Mouse (Mus musculus) CH12.LX (cell line): ENCODE data around the gene Lrrc8b.

Experiments
- CTCF ChIP-seq, 2 experiments: IDR thresholded peaks in 1 of 2; conservative IDR thresholded peaks in 1 of 2; 2 replicates each; pipeline ENCODE4 v1.5.1; 2011 to 2012; ENCODE audit warnings: low read depth in 2 of 2, low read length in 2 of 2, improper control_type of control experiment in 1 of 2, inconsistent platforms in 1 of 2, mild to moderate bottlenecking in 1 of 2, moderate library complexity in 1 of 2
- EP300 ChIP-seq: IDR thresholded peaks from 2 replicates; pipeline ENCODE4 v1.6.1; 2011; ENCODE audit warnings: low read length, improper control_type of control experiment
- HCFC1 ChIP-seq: IDR thresholded peaks from 2 replicates; pipeline ENCODE4 v1.6.1; 2012; ENCODE audit warnings: low read depth, mild to moderate bottlenecking, inconsistent platforms, low read length, improper control_type of control experiment
- TBP ChIP-seq: conservative IDR thresholded peaks from 2 replicates; pipeline ENCODE4 v1.6.1; 2011; ENCODE audit warnings: low read depth, low read length, improper control_type of control experiment
- USF1 ChIP-seq: IDR thresholded peaks from 2 replicates; pipeline ENCODE4 v1.6.1; 2014; ENCODE audit warnings: low read depth, mild to moderate bottlenecking, inconsistent platforms, low read length, improper control_type of control experiment
- ZKSCAN1 ChIP-seq: IDR thresholded peaks from 2 replicates; pipeline ENCODE4 v1.6.1; 2012; ENCODE audit warnings: low read depth, inconsistent platforms, low read length, improper control_type of control experiment, borderline replicate concordance
- ZNF384 ChIP-seq: IDR thresholded peaks from 2 replicates; pipeline ENCODE4 v1.6.1; 2012; ENCODE audit warnings: low read depth, low read length, improper control_type of control experiment, inconsistent platforms

- TF ChIP-seq ZKSCAN1 (no peak), HCFC1 (no peak), ZNF384 (no peak), CTCF (conservative IDR thresholded peaks at IDR 0.05 in 1 of 2, IDR thresholded peaks at IDR 0.05 in 1 of 2; ENCODE audit: low read depth in 2 of 2, low read length in 2 of 2) (no peak), TBP (no peak), USF1 (no peak), EP300 (no peak)
Measured at GRCm38 (mm10) chr5:105393731-105394130, 21.8 kb upstream of the Lrrc8b start.
